Mouse (Mus musculus): ENCODE results near the gene Pex11a. TPM values are rescaled to one million over a fixed set of nuclear protein-coding genes. Genes with fewer than 3 reads are reported as not detected.

The Pex11a gene
- polyA plus RNA-seq, 1 experiment from 2014 or later, result 16.2 TPM

DNA sequence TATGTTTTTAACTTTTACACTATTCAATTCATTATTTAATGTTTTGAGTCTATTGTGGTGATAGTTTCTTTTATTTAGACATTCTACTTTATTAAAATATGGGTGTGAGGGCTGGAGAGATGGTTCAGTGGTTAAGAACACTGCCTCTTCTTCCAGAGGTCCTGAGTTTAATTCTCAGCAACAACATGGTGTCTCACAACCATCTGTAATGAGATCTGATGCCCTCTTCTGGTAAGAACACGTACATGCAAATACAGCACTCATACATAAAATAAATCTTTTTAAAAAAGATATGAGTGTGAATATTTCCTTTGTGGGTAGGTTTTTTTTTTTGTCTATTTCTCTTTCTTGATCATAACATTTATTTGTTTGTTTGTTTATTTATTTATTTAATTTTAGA is 23.1 kb upstream of the Pex11a start:
- no peaks in the 10 kb centered on the region for H3K27me3 ChIP-seq (ENCODE audit: control insufficient read depth, insufficient read depth, low read length)
- H3K9ac ChIP-seq (replicated peaks; ENCODE audit: low read depth, low read length), result no peak overlapping the region
- H3K27ac ChIP-seq (ENCODE audit: low read depth, low read length), result no peak overlapping the region
- H3K4me2 ChIP-seq (ENCODE audit: low read depth, low read length), result no peak overlapping the region
- no peak overlapping the region for H3K4me3 ChIP-seq (ENCODE audit: low read depth, low read length)
- ATAC-seq (ENCODE audit: low read depth), result no peak
- WGBS, result 50% methylated on average over 1 of the region's 1 CpGs
- no peaks in the 10 kb centered on the region for H3K36me3 ChIP-seq (ENCODE audit: control insufficient read depth, insufficient read depth, low read length)
- no peaks in the 10 kb centered on the region for H3K4me1 ChIP-seq (ENCODE audit: control insufficient read depth, insufficient read depth, low read length)
- no peaks in the 10 kb centered on the region for H3K9me3 ChIP-seq (ENCODE audit: control insufficient read depth, low read length)

DNA sequence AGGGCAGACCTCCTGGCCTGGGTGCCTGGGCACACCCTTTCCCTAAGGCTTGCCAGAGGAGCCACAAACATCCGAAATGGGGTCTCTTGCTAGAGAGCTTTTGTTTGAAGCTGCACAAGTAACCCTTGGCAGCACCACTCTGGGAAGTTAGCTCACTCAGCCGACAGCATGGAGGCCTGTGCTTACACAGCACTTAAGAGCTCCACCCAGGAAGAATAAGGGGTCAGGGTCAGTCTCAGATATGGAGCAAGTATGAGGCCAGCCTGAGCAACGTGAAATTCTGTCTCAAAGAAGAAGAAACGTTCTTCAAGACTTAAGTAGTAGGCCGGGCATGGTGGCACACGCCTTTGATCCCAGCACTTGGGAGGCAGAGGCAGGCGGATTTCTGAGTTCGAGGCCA is 19.2 kb upstream of the Pex11a start:
- ATAC-seq (ENCODE audit: low read depth), result no peak
- H3K36me3 ChIP-seq (ENCODE audit: control insufficient read depth, insufficient read depth, low read length), result no peaks in the 10 kb centered on the region
- H3K27me3 ChIP-seq (ENCODE audit: control insufficient read depth, insufficient read depth, low read length), result no peaks in the 10 kb centered on the region
- H3K27ac ChIP-seq (ENCODE audit: low read depth, low read length), result no peak overlapping the region
- H3K9me3 ChIP-seq (ENCODE audit: control insufficient read depth, low read length), result no peaks in the 10 kb centered on the region
- no peaks in the 10 kb centered on the region for H3K4me1 ChIP-seq (ENCODE audit: control insufficient read depth, insufficient read depth, low read length)
- no peak overlapping the region for H3K4me3 ChIP-seq (ENCODE audit: low read depth, low read length)
- H3K9ac ChIP-seq (replicated peaks; ENCODE audit: low read depth, low read length), result no peak overlapping the region
- 80% methylated on average over 8 of the region's 8 CpGs for WGBS
- no peak overlapping the region for H3K4me2 ChIP-seq (ENCODE audit: low read depth, low read length)

DNA sequence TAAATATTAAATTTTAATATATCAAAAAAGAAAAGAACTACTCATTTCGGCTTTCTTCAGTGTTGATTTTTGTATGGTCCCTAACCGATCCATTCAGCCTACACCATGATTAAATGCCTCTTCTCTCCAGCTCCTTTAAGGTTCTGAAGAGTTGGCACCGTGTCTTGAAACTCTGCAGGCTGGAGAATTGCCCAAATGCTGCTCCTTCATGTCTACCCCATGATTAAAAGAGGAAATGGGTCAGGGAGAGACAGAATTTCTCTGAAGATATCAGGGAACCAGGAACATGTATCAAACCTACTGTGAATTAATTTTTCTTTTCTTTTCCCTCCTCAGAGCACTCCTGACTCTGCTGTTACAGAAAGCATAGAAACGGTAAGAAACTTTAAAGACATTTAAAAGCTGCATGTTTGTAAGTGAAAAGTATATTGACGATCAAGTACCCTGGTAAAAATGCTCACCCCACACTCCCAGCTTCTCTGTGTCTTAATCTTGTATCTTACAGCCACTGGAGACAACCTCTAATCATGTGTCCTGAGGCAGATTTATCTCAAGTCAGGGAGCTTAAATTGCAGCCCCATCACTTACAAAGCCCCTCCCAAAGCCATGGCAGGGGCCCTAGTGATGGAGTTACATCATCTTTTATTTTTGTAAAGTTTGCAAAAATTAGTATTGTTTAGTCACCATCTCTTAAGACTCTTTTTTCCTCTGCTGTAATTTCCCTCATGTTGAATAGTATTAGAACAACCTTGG is 18.4 kb upstream of the Pex11a start:
- no peak overlapping the region for H3K4me3 ChIP-seq (ENCODE audit: low read depth, low read length)
- H3K27ac ChIP-seq (ENCODE audit: low read depth, low read length), result no peak overlapping the region
- no peaks in the 10 kb centered on the region for H3K27me3 ChIP-seq (ENCODE audit: control insufficient read depth, insufficient read depth, low read length)
- no peaks in the 10 kb centered on the region for H3K36me3 ChIP-seq (ENCODE audit: control insufficient read depth, insufficient read depth, low read length)
- no peak overlapping the region for H3K9ac ChIP-seq (replicated peaks; ENCODE audit: low read depth, low read length)
- no peak overlapping the region for H3K4me2 ChIP-seq (ENCODE audit: low read depth, low read length)
- ATAC-seq (ENCODE audit: low read depth), result no peak
- no peaks in the 10 kb centered on the region for H3K4me1 ChIP-seq (ENCODE audit: control insufficient read depth, insufficient read depth, low read length)
- no peaks in the 10 kb centered on the region for H3K9me3 ChIP-seq (ENCODE audit: control insufficient read depth, low read length)
- WGBS, result 84% methylated on average over 5 of the region's 5 CpGs

DNA sequence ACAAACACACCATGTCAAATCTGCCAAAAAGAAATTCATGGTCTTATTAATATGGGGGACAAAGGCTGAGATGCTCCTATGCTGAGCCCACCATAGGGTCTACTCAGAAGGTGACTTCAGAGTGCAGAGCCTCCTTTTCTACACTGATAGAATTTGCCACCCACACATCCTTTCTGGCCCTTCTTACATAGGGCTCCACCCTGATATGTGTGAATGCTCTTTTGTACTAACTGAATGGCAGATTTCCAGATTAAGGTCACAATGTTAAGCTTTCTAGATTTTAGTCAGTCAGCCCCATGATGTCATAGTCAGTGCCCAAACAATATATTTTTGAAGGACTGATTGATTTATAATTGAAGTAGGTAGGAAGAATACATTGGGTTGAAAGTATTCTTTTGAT is 16.8 kb upstream of the Pex11a start:
- no peak overlapping the region for H3K9ac ChIP-seq (replicated peaks; ENCODE audit: low read depth, low read length)
- no peaks in the 10 kb centered on the region for H3K27me3 ChIP-seq (ENCODE audit: control insufficient read depth, insufficient read depth, low read length)
- ATAC-seq (ENCODE audit: low read depth), result no peak
- H3K4me2 ChIP-seq (ENCODE audit: low read depth, low read length), result no peak overlapping the region
- H3K36me3 ChIP-seq (ENCODE audit: control insufficient read depth, insufficient read depth, low read length), result no peaks in the 10 kb centered on the region
- H3K9me3 ChIP-seq (ENCODE audit: control insufficient read depth, low read length), result no peaks in the 10 kb centered on the region
- no peak overlapping the region for H3K4me3 ChIP-seq (ENCODE audit: low read depth, low read length)
- H3K4me1 ChIP-seq (ENCODE audit: control insufficient read depth, insufficient read depth, low read length), result no peaks in the 10 kb centered on the region
- no peak overlapping the region for H3K27ac ChIP-seq (ENCODE audit: low read depth, low read length)

- Histone ChIP-seq H3K9me3 (ENCODE audit: control insufficient read depth, low read length) (no peaks in the 10 kb centered on the region), H3K9ac (replicated peaks; ENCODE audit: low read depth, low read length) (no peak overlapping the region), H3K4me2 (ENCODE audit: low read depth, low read length) (no peak overlapping the region), H3K4me1 (ENCODE audit: control insufficient read depth, insufficient read depth, low read length) (no peaks in the 10 kb centered on the region), H3K27ac (ENCODE audit: low read depth, low read length) (no peak overlapping the region), H3K27me3 (ENCODE audit: control insufficient read depth, insufficient read depth, low read length) (no peaks in the 10 kb centered on the region), H3K4me3 (ENCODE audit: low read depth, low read length) (no peak overlapping the region), H3K36me3 (ENCODE audit: control insufficient read depth, insufficient read depth, low read length) (no peaks in the 10 kb centered on the region)
- no peak for ATAC-seq (ENCODE audit: low read depth)
- WGBS, result 75% methylated on average over 6 of the region's 6 CpGs
Observed at GRCm38 (mm10) chr7:79758176-79758575, 15.2 kb upstream of the Pex11a start.

GRCm38 (mm10) chr7:79756334-79756733 is 13.4 kb upstream of the Pex11a start:
- Histone ChIP-seq H3K4me3 (ENCODE audit: low read depth, low read length) (no peak overlapping the region), H3K36me3 (ENCODE audit: control insufficient read depth, insufficient read depth, low read length) (no peaks in the 10 kb centered on the region), H3K4me2 (ENCODE audit: low read depth, low read length) (no peak overlapping the region), H3K27me3 (ENCODE audit: control insufficient read depth, insufficient read depth, low read length) (no peaks in the 10 kb centered on the region), H3K27ac (ENCODE audit: low read depth, low read length) (no peak overlapping the region), H3K9ac (replicated peaks; ENCODE audit: low read depth, low read length) (no peak overlapping the region), H3K4me1 (ENCODE audit: control insufficient read depth, insufficient read depth, low read length) (no peaks in the 10 kb centered on the region), H3K9me3 (ENCODE audit: control insufficient read depth, low read length) (no peaks in the 10 kb centered on the region)
- WGBS, result 51% methylated on average over 2 of the region's 2 CpGs
- ATAC-seq (ENCODE audit: low read depth), result no peak

DNA sequence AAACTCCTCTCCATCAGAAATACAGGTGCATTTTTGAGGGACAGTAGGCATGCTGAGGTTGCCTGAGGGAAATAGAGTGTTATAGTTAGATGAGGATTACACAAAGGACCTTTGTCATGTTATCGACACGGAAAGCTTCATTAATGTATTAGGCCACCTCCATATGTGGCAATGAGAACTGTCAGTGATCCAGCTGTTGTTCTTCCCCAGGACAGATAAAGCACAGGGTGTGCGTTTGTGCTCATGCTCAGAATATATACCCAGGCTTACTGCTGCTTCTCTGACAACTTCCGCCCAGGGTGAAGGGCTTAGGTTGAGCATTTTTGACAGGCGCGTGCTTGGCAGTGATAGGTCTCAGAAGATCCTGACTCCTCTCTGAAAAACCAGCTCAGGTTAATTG is 6.6 kb upstream of the Pex11a start:
- Histone ChIP-seq H3K9me3 (ENCODE audit: control insufficient read depth, low read length) (no peaks in the 10 kb centered on the region), H3K36me3 (ENCODE audit: control insufficient read depth, insufficient read depth, low read length) (no peaks in the 10 kb centered on the region), H3K27ac (ENCODE audit: low read depth, low read length) (no peak overlapping the region), H3K4me1 (ENCODE audit: control insufficient read depth, insufficient read depth, low read length) (no peaks in the 10 kb centered on the region), H3K9ac (replicated peaks; ENCODE audit: low read depth, low read length) (no peak overlapping the region), H3K27me3 (ENCODE audit: control insufficient read depth, insufficient read depth, low read length) (no peaks in the 10 kb centered on the region), H3K4me3 (ENCODE audit: low read depth, low read length) (no peak overlapping the region), H3K4me2 (ENCODE audit: low read depth, low read length) (no peak overlapping the region)
- no peak for ATAC-seq (ENCODE audit: low read depth)
- 88% methylated on average over 6 of the region's 6 CpGs for WGBS

- Histone ChIP-seq H3K36me3 (ENCODE audit: control insufficient read depth, insufficient read depth, low read length) (no peaks in the 10 kb centered on the region), H3K27me3 (ENCODE audit: control insufficient read depth, insufficient read depth, low read length) (no peaks in the 10 kb centered on the region), H3K9ac (replicated peaks; ENCODE audit: low read depth, low read length) (no peak overlapping the region), H3K27ac (ENCODE audit: low read depth, low read length) (no peak overlapping the region), H3K9me3 (ENCODE audit: control insufficient read depth, low read length) (no peaks in the 10 kb centered on the region), H3K4me2 (ENCODE audit: low read depth, low read length) (no peak overlapping the region), H3K4me1 (ENCODE audit: control insufficient read depth, insufficient read depth, low read length) (peaks cover 6% of the 10 kb centered on the region; the same call in 1 of the 2 replicates), H3K4me3 (ENCODE audit: low read depth, low read length) (no peak overlapping the region)
- WGBS, result 80% methylated on average over 6 of the region's 6 CpGs
- ATAC-seq (ENCODE audit: low read depth), result no peak
Observed at GRCm38 (mm10) chr7:79747659-79748058, 4.7 kb upstream of the Pex11a start.

GRCm38 (mm10) chr7:79744585-79744984 is 1.7 kb upstream of the Pex11a start:
- no peaks in the 10 kb centered on the region for H3K36me3 ChIP-seq (ENCODE audit: control insufficient read depth, insufficient read depth, low read length)
- no peak overlapping the region for H3K4me3 ChIP-seq (ENCODE audit: low read depth, low read length)
- H3K9ac ChIP-seq (replicated peaks; ENCODE audit: low read depth, low read length), result no peak overlapping the region
- 88% methylated on average over 5 of the region's 5 CpGs for WGBS
- peaks cover 6% of the 10 kb centered on the region; the same call in 1 of the 2 replicates for H3K4me1 ChIP-seq (ENCODE audit: control insufficient read depth, insufficient read depth, low read length)
- ATAC-seq (ENCODE audit: low read depth), result no peak
- H3K27ac ChIP-seq (ENCODE audit: low read depth, low read length), result no peak overlapping the region
- H3K4me2 ChIP-seq (ENCODE audit: low read depth, low read length), result no peak overlapping the region
- no peaks in the 10 kb centered on the region for H3K27me3 ChIP-seq (ENCODE audit: control insufficient read depth, insufficient read depth, low read length)
- H3K9me3 ChIP-seq (ENCODE audit: control insufficient read depth, low read length), result no peaks in the 10 kb centered on the region

Data from neural tube, embryonic 14.5 days (tissue).